Mouse (Mus musculus): ENCODE data around the gene Nlrp10.

The Nlrp10 gene

GRCm38 (mm10) chr7:108929726-108930393 is at the start of gene Nlrp10:
Nlrp10 (minus strand) TSS chr7:108930178.
- no peak for DNase-seq (ENCODE audit: extremely low read depth, insufficient read length, low spot score)

- DNase-seq (ENCODE audit: extremely low read depth, insufficient read length, low spot score), result no peak
Measured at GRCm38 (mm10) chr7:108972273-108972672, 42.3 kb upstream of the Nlrp10 start.

GRCm38 (mm10) chr7:108968201-108968600 is 38.2 kb upstream of the Nlrp10 start:
- DNase-seq (ENCODE audit: extremely low read depth, insufficient read length, low spot score), result no peak

GRCm38 (mm10) chr7:108966742-108967362 is 36.9 kb upstream of the Nlrp10 start:
- DNase-seq (ENCODE audit: extremely low read depth, insufficient read length, low spot score), result no peak

- no peak for DNase-seq (ENCODE audit: extremely low read depth, insufficient read length, low spot score)
Measured at GRCm38 (mm10) chr7:108965968-108966367, 36.0 kb upstream of the Nlrp10 start.

GRCm38 (mm10) chr7:108957734-108958133 is 27.8 kb upstream of the Nlrp10 start:
- DNase-seq (ENCODE audit: extremely low read depth, insufficient read length, low spot score), result no peak

GRCm38 (mm10) chr7:108954185-108954584 is 24.2 kb upstream of the Nlrp10 start:
- DNase-seq (ENCODE audit: extremely low read depth, insufficient read length, low spot score), result peak; percentile 41

GRCm38 (mm10) chr7:108952801-108953200 is 22.8 kb upstream of the Nlrp10 start:
- no peak for DNase-seq (ENCODE audit: extremely low read depth, insufficient read length, low spot score)

- DNase-seq (ENCODE audit: extremely low read depth, insufficient read length, low spot score), result no peak
Measured at GRCm38 (mm10) chr7:108950762-108951331, 20.9 kb upstream of the Nlrp10 start.

GRCm38 (mm10) chr7:108950312-108950761 is 20.4 kb upstream of the Nlrp10 start, which contains the start of gene Tub:
Tub (plus strand) TSS chr7:108950338.
- no peak for DNase-seq (ENCODE audit: extremely low read depth, insufficient read length, low spot score)

GRCm38 (mm10) chr7:108949301-108949700 is 19.3 kb upstream of the Nlrp10 start:
- no peak for DNase-seq (ENCODE audit: extremely low read depth, insufficient read length, low spot score)

GRCm38 (mm10) chr7:108948611-108949010 is 18.6 kb upstream of the Nlrp10 start:
- DNase-seq (ENCODE audit: extremely low read depth, insufficient read length, low spot score), result no peak

GRCm38 (mm10) chr7:108944002-108944401 is 14.0 kb upstream of the Nlrp10 start:
- no peak for DNase-seq (ENCODE audit: extremely low read depth, insufficient read length, low spot score)

- peak; percentile 73 for DNase-seq (ENCODE audit: extremely low read depth, insufficient read length, low spot score)
Measured at GRCm38 (mm10) chr7:108941466-108941865, 11.5 kb upstream of the Nlrp10 start.

- DNase-seq (ENCODE audit: extremely low read depth, insufficient read length, low spot score), result no peak
Measured at GRCm38 (mm10) chr7:108936591-108936990, 6.6 kb upstream of the Nlrp10 start.

GRCm38 (mm10) chr7:108935411-108935810 is 5.4 kb upstream of the Nlrp10 start:
- DNase-seq (ENCODE audit: extremely low read depth, insufficient read length, low spot score), result no peak

GRCm38 (mm10) chr7:108934836-108935235 is 4.9 kb upstream of the Nlrp10 start:
- DNase-seq (ENCODE audit: extremely low read depth, insufficient read length, low spot score), result no peak

- DNase-seq (ENCODE audit: extremely low read depth, insufficient read length, low spot score), result peak; percentile 80
Measured at GRCm38 (mm10) chr7:108933794-108934731, 4.1 kb upstream of the Nlrp10 start, which contains the start of gene Eif3f. Eif3f (plus strand) TSS chr7:108934417.

- DNase-seq (ENCODE audit: extremely low read depth, insufficient read length, low spot score), result no peak
Measured at GRCm38 (mm10) chr7:108928280-108929188, 1.4 kb downstream of the Nlrp10 start.

GRCm38 (mm10) chr7:108927043-108927442 is 2.9 kb downstream of the Nlrp10 start:
- no peak for DNase-seq (ENCODE audit: extremely low read depth, insufficient read length, low spot score)
